ENCODE assay signal across 9 mouse cellular contexts in the genomic region with DNA sequence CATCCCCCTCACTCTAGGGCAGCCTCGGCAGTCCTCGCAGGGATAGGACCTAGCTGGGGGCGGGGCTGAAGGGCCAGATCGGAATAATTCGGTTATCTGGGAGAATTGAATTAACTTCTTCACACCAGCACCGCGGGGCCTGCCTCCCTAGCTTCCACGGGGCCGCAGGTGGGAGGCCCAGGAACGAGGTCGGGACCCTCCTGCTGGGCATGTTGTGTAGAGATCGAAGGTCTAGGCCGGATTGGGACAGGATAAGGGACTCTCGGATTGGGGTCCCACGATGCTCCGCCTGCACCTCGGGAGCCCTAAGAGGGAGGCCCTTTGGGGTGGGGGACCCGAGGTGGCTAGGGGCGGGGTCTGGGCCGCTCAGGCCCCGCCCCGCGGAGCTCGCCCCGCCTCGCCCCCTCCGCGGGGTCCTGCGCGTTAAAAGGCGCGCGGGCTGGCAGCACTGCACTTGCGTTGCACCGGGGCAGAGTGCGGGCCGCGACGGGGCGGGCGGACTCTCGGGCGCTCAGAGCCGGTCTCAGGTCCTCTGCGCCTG. TPM values are rescaled to one million over a fixed set of nuclear protein-coding genes. Genes with fewer than 3 reads are reported as not detected.
DNase-seq lines count a peak whose midpoint lies in the region; TF ChIP-seq lines count a peak whose summit lies in the region.
"Had no signal": no experiment of that assay in that cellular context is flagged by ENCODE, and none has a peak within 500 bp of the region (broad histone marks: within the 10 kb centered on the region; RNA-seq: fewer than 3 reads in every experiment).

Phox2a (plus strand) TSS at position 453 of the 541 bp plus-strand sequence.

- peak within 1 kb of the TSS; percentile 49 for H3K4me3 ChIP-seq in gastrocnemius, adult 2 months
- H3K4me3 ChIP-seq in hindbrain, embryonic 10.5 days: peak within 1 kb of the TSS; percentile 48
- H3K4me3 ChIP-seq in midbrain, embryonic 10.5 days: peak within 1 kb of the TSS; percentile 52

- no peak for TF ChIP-seq CTCF in gastrocnemius, adult 2 months (IDR thresholded peaks at IDR 0.05)

- no peak within 1 kb of the TSS for H3K27ac ChIP-seq in gastrocnemius, adult 2 months
- H3K27ac ChIP-seq in hindbrain, embryonic 10.5 days: peak within 1 kb of the TSS; percentile 54; the same call in 1 of the 2 replicates
- H3K27ac ChIP-seq in midbrain, embryonic 10.5 days (replicated peaks): no peak within 1 kb of the TSS; the same call in 1 of the 2 replicates

- peaks cover 42% of the 10 kb centered on the region for H3K4me1 ChIP-seq in hindbrain, embryonic 10.5 days (replicated peaks)
- H3K4me1 ChIP-seq in midbrain, embryonic 10.5 days: peaks cover 47% of the 10 kb centered on the region

- WGBS in hindbrain, embryonic 10.5 days: under 1% methylated on average over 45 of the region's 45 CpGs
- WGBS in midbrain, embryonic 10.5 days: 2% methylated on average over 41 of the region's 45 CpGs

- intact Hi-C loops in gastrocnemius, adult 2 months (cut with DNase I): loop anchor here (5.0 kb wide), 1 partner anchor 51 kb away; no protein-coding TSS in a partner anchor

- no peak for DNase-seq in gastrocnemius, adult 2 months
- no peak for DNase-seq in gastrocnemius, adult 18-20 months (ENCODE audit: low spot score)
- DNase-seq in adrenal gland, adult (ENCODE audit: inconsistent age in 2 of 2, low spot score in 1 of 2): peak; percentile 62 to 76
- peak; percentile 52 for DNase-seq in hindbrain, embryonic 10.5 days (ENCODE audit: low spot score)
- peak; percentile 48 for DNase-seq in midbrain, embryonic 10.5 days (ENCODE audit: low spot score)
- no peak for DNase-seq in spleen, adult 18-20 months
- DNase-seq in ovary, postnatal 36 days (ENCODE audit: low spot score): no peak
- DNase-seq in right cerebral cortex, postnatal 25 days: no peak

- peaks cover 73% of the 10 kb centered on the region for H3K27me3 ChIP-seq in hindbrain, embryonic 10.5 days (ENCODE audit: insufficient read depth, poor library complexity, severe bottlenecking)
- peaks cover 74% of the 10 kb centered on the region for H3K27me3 ChIP-seq in midbrain, embryonic 10.5 days (ENCODE audit: low read depth, poor library complexity, severe bottlenecking)

- H3K36me3 ChIP-seq in hindbrain, embryonic 10.5 days: peaks cover 1% of the 10 kb centered on the region; the same call in 1 of the 2 replicates
- peaks cover 3% of the 10 kb centered on the region for H3K36me3 ChIP-seq in midbrain, embryonic 10.5 days

- H3K9me3 ChIP-seq in hindbrain, embryonic 10.5 days: peaks cover 3% of the 10 kb centered on the region; the same call in 1 of the 2 replicates
- no peaks in the 10 kb centered on the region for H3K9me3 ChIP-seq in midbrain, embryonic 10.5 days (replicated peaks)

RNA-seq across cellular contexts. Expression of gene Phox2a, which starts in this region (rescaled TPM):
- total RNA-seq in gastrocnemius, adult 2 months (2021): not detected
- not detected for total RNA-seq in gastrocnemius, adult 18-20 months (2021)
- 2.2 and 4.7 TPM in 2 replicates for polyA plus RNA-seq in hindbrain, embryonic 10.5 days (2016; fragmentation: Nextera tagmentation; extraction: Ambion mirVana)
- polyA plus RNA-seq in midbrain, embryonic 10.5 days (2016; fragmentation: Nextera tagmentation; extraction: Ambion mirVana): 0.83 and 2.0 TPM in 2 replicates
- total RNA-seq: layer of hippocampus, postnatal 10 days had no signal

Comparison
In these comparisons a context has a peak if more than half of its experiments do, and no peak if none do; other contexts are left out.
1. DNase-seq: peak in adrenal gland, adult (2 of 2), hindbrain, embryonic 10.5 days (single experiment) and midbrain, embryonic 10.5 days (single experiment); none in gastrocnemius, adult 2 months (single experiment), gastrocnemius, adult 18-20 months (single experiment), spleen, adult 18-20 months (0 of 2), ovary, postnatal 36 days (single experiment) and right cerebral cortex, postnatal 25 days (single experiment).
2. Peak in every context shown above with its lines, with median percentiles within 50 percentile points of each other: H3K4me3 ChIP-seq.